Mouse (Mus musculus): Measurements from ENCODE around the gene Edc4. TPM values are rescaled to one million over a fixed set of nuclear protein-coding genes. Genes with fewer than 3 reads are reported as not detected.

Edc4 gene
- polyA plus RNA-seq, 1 experiment from 2014 or later = 52.2 TPM

GRCm38 (mm10) chr8:105890870-105891269, 10.2 kb downstream of the Edc4 start:
- Histone ChIP-seq H3K9ac (no peak overlapping the region), H3K9me3 (no peaks in the 10 kb centered on the region), H3K4me1 (replicated peaks) (peaks cover 6% of the 10 kb centered on the region), H3K27me3 (no peaks in the 10 kb centered on the region), H3K27ac (replicated peaks) (no peak overlapping the region), H3K4me3 (no peak overlapping the region), H3K4me2 (no peak overlapping the region), H3K36me3 (peaks cover 69% of the 10 kb centered on the region)
- 89% methylated on average over 6 of the region's 6 CpGs for WGBS
- no peak for ATAC-seq (ENCODE audit: low FRiP score, low read depth)

- H3K9ac ChIP-seq = no peak overlapping the region
- no peak for ATAC-seq (ENCODE audit: low FRiP score, low read depth)
- no peaks in the 10 kb centered on the region for H3K9me3 ChIP-seq
- H3K4me2 ChIP-seq = no peak overlapping the region
- H3K4me3 ChIP-seq = no peak overlapping the region
- H3K36me3 ChIP-seq = peaks cover 54% of the 10 kb centered on the region
- H3K4me1 ChIP-seq (replicated peaks) = peaks cover 6% of the 10 kb centered on the region
- 84% methylated on average over 6 of the region's 6 CpGs for WGBS
- H3K27ac ChIP-seq (replicated peaks) = no peak overlapping the region
- no peaks in the 10 kb centered on the region for H3K27me3 ChIP-seq
Measured at GRCm38 (mm10) chr8:105892432-105892831, 11.8 kb downstream of the Edc4 start.

- Histone ChIP-seq H3K9me3 (no peaks in the 10 kb centered on the region), H3K4me1 (replicated peaks) (peaks cover 6% of the 10 kb centered on the region), H3K36me3 (peaks cover 47% of the 10 kb centered on the region), H3K4me3 (no peak within 1 kb of the TSS), H3K27ac (replicated peaks) (0 out of 2 replicates have a peak within 1 kb of the TSS, but pooled peaks have one; percentile 34), H3K9ac (no peak within 1 kb of the TSS), H3K27me3 (no peaks in the 10 kb centered on the region), H3K4me2 (peak within 1 kb of the TSS; percentile 29; the same call in 1 of the 2 replicates)
- ATAC-seq (ENCODE audit: low FRiP score, low read depth) = peak; percentile 88
- WGBS = 2% methylated on average over 11 of the region's 11 CpGs
Measured at GRCm38 (mm10) chr8:105893339-105893738, 12.7 kb downstream of the Edc4 start, which contains the start of gene Nrn1l. Gene Nrn1l (plus strand): TSS chr8:105893567.

GRCm38 (mm10) chr8:105897801-105898480, 17.3 kb downstream of the Edc4 start:
- H3K4me1 ChIP-seq (replicated peaks) = peaks cover 15% of the 10 kb centered on the region
- no peaks in the 10 kb centered on the region for H3K27me3 ChIP-seq
- H3K9me3 ChIP-seq = no peaks in the 10 kb centered on the region
- no peak for ATAC-seq (ENCODE audit: low FRiP score, low read depth)
- H3K27ac ChIP-seq (replicated peaks) = no peak overlapping the region
- peaks cover 6% of the 10 kb centered on the region; the same call in 1 of the 2 replicates for H3K36me3 ChIP-seq
- no peak overlapping the region for H3K9ac ChIP-seq
- no peak overlapping the region for H3K4me2 ChIP-seq
- no peak overlapping the region for H3K4me3 ChIP-seq
- 87% methylated on average over 9 of the region's 9 CpGs for WGBS

GRCm38 (mm10) chr8:105900180-105900940, 19.7 kb downstream of the Edc4 start, which contains the start of gene Pskh1:
Gene Pskh1 (plus strand): TSS chr8:105900441.
- Histone ChIP-seq H3K9me3 (no peaks in the 10 kb centered on the region), H3K4me3 (peak within 1 kb of the TSS; percentile 84), H3K27me3 (no peaks in the 10 kb centered on the region), H3K27ac (replicated peaks) (peak within 1 kb of the TSS; percentile 85), H3K4me1 (replicated peaks) (peaks cover 9% of the 10 kb centered on the region), H3K9ac (peak within 1 kb of the TSS; percentile 99), H3K4me2 (peak within 1 kb of the TSS; percentile 75), H3K36me3 (no peaks in the 10 kb centered on the region)
- peak; percentile 96 for ATAC-seq (ENCODE audit: low FRiP score, low read depth)
- under 1% methylated on average over 68 of the region's 68 CpGs for WGBS

- H3K9ac ChIP-seq = peak overlapping the region; percentile 99
- WGBS = 44% methylated on average over 16 of the region's 16 CpGs
- H3K4me2 ChIP-seq = peak overlapping the region; percentile 75
- peaks cover 9% of the 10 kb centered on the region for H3K4me1 ChIP-seq (replicated peaks)
- no peaks in the 10 kb centered on the region for H3K36me3 ChIP-seq
- H3K27ac ChIP-seq (replicated peaks) = peak overlapping the region; percentile 85
- H3K9me3 ChIP-seq = no peaks in the 10 kb centered on the region
- ATAC-seq (ENCODE audit: low FRiP score, low read depth) = no peak
- no peaks in the 10 kb centered on the region for H3K27me3 ChIP-seq
- peak overlapping the region; percentile 84 for H3K4me3 ChIP-seq
Measured at GRCm38 (mm10) chr8:105900941-105901616, 20.4 kb downstream of the Edc4 start.

- H3K36me3 ChIP-seq = 0 out of 2 replicates have a peak, but pooled peaks cover 5% of the 10 kb centered on the region
- H3K4me1 ChIP-seq (replicated peaks) = no peaks in the 10 kb centered on the region
- no peak overlapping the region for H3K4me2 ChIP-seq
- H3K27ac ChIP-seq (replicated peaks) = no peak overlapping the region
- no peak for ATAC-seq (ENCODE audit: low FRiP score, low read depth)
- 82% methylated on average over 3 of the region's 3 CpGs for WGBS
- no peaks in the 10 kb centered on the region for H3K9me3 ChIP-seq
- no peaks in the 10 kb centered on the region for H3K27me3 ChIP-seq
- no peak overlapping the region for H3K4me3 ChIP-seq
- H3K9ac ChIP-seq = no peak overlapping the region
Measured at GRCm38 (mm10) chr8:105919390-105919789, 38.7 kb downstream of the Edc4 start.

GRCm38 (mm10) chr8:105925123-105925522, 44.4 kb downstream of the Edc4 start:
- Histone ChIP-seq H3K9me3 (no peaks in the 10 kb centered on the region), H3K27ac (replicated peaks) (no peak overlapping the region), H3K9ac (no peak overlapping the region), H3K36me3 (no peaks in the 10 kb centered on the region), H3K27me3 (no peaks in the 10 kb centered on the region), H3K4me3 (no peak overlapping the region), H3K4me2 (no peak overlapping the region), H3K4me1 (replicated peaks) (no peaks in the 10 kb centered on the region)
- no peak for ATAC-seq (ENCODE audit: low FRiP score, low read depth)
- WGBS = 71% methylated on average over 3 of the region's 3 CpGs

- H3K27me3 ChIP-seq = no peaks in the 10 kb centered on the region
- ATAC-seq (ENCODE audit: low FRiP score, low read depth) = peak; percentile 68
- no peaks in the 10 kb centered on the region for H3K9me3 ChIP-seq
- WGBS = 14% methylated on average over 8 of the region's 8 CpGs
- H3K4me3 ChIP-seq = no peak overlapping the region
- H3K36me3 ChIP-seq = peaks cover 4% of the 10 kb centered on the region; the same call in 1 of the 2 replicates
- H3K4me2 ChIP-seq = no peak overlapping the region
- H3K4me1 ChIP-seq (replicated peaks) = peaks cover 11% of the 10 kb centered on the region
- H3K9ac ChIP-seq = no peak overlapping the region
- peak overlapping the region; percentile 43 for H3K27ac ChIP-seq (replicated peaks)
Measured at GRCm38 (mm10) chr8:105930602-105931001, 49.9 kb downstream of the Edc4 start.

- no peak overlapping the region for H3K4me2 ChIP-seq
- ATAC-seq (ENCODE audit: low FRiP score, low read depth) = no peak
- no peak overlapping the region for H3K9ac ChIP-seq
- H3K27me3 ChIP-seq = no peaks in the 10 kb centered on the region
- peaks cover 17% of the 10 kb centered on the region for H3K4me1 ChIP-seq (replicated peaks)
- H3K4me3 ChIP-seq = no peak overlapping the region
- no peaks in the 10 kb centered on the region for H3K9me3 ChIP-seq
- 90% methylated on average over 3 of the region's 3 CpGs for WGBS
- peaks cover 4% of the 10 kb centered on the region; the same call in 1 of the 2 replicates for H3K36me3 ChIP-seq
- H3K27ac ChIP-seq (replicated peaks) = no peak overlapping the region
Measured at GRCm38 (mm10) chr8:105931271-105931670, 50.6 kb downstream of the Edc4 start.

GRCm38 (mm10) chr8:105932525-105932924, 51.8 kb downstream of the Edc4 start:
- WGBS = 90% methylated on average over 11 of the region's 11 CpGs
- no peaks in the 10 kb centered on the region for H3K9me3 ChIP-seq
- H3K27me3 ChIP-seq = no peaks in the 10 kb centered on the region
- no peak for ATAC-seq (ENCODE audit: low FRiP score, low read depth)
- no peak overlapping the region for H3K27ac ChIP-seq (replicated peaks)
- H3K4me3 ChIP-seq = no peak overlapping the region
- H3K4me2 ChIP-seq = no peak overlapping the region
- H3K4me1 ChIP-seq (replicated peaks) = peaks cover 22% of the 10 kb centered on the region
- H3K9ac ChIP-seq = no peak overlapping the region
- peaks cover 4% of the 10 kb centered on the region; the same call in 1 of the 2 replicates for H3K36me3 ChIP-seq

- WGBS = 93% methylated on average over 2 of the region's 2 CpGs
- peaks cover 4% of the 10 kb centered on the region; the same call in 1 of the 2 replicates for H3K36me3 ChIP-seq
- H3K27me3 ChIP-seq = no peaks in the 10 kb centered on the region
- no peak within 1 kb of the TSS for H3K4me2 ChIP-seq
- H3K9ac ChIP-seq = no peak within 1 kb of the TSS
- no peak for ATAC-seq (ENCODE audit: low FRiP score, low read depth)
- no peak within 1 kb of the TSS for H3K4me3 ChIP-seq
- peaks cover 32% of the 10 kb centered on the region for H3K4me1 ChIP-seq (replicated peaks)
- no peaks in the 10 kb centered on the region for H3K9me3 ChIP-seq
- H3K27ac ChIP-seq (replicated peaks) = no peak within 1 kb of the TSS
Measured at GRCm38 (mm10) chr8:105933762-105934161, 53.1 kb downstream of the Edc4 start, which contains the start of gene Ctrl. Gene Ctrl (minus strand): TSS chr8:105933862.

Measured in hindbrain, embryonic 15.5 days (tissue).